Comparison of ENCODE assay signal across 12 mouse cellular contexts in genomic region chr5:134253806-134254205, GRCm38 (mm10). TPM values are rescaled to one million over a fixed set of nuclear protein-coding genes. Genes with fewer than 3 reads are reported as not detected.
DNase-seq lines count a peak whose midpoint lies in the region; ATAC-seq and TF ChIP-seq lines count a peak whose summit lies in the region.
"Had no signal": no experiment of that assay in that cellular context is flagged by ENCODE, and none has a peak within 500 bp of the region (broad histone marks: within the 10 kb centered on the region; RNA-seq: fewer than 3 reads in every experiment).

No protein-coding gene starts in this region.

- no peaks in the 10 kb centered on the region for H3K4me1 ChIP-seq in liver, postnatal 0 days (ENCODE audit: insufficient read depth)
- H3K4me1 ChIP-seq in liver, embryonic 12.5 days, result 0 out of 2 replicates have a peak, but pooled peaks cover 4% of the 10 kb centered on the region
- H3K4me1 ChIP-seq: midbrain, embryonic 12.5 days had no signal

- H3K27ac ChIP-seq in gastrocnemius, adult 2 months, result no peak overlapping the region
- H3K27ac ChIP-seq in liver, postnatal 0 days (ENCODE audit: low read depth), result no peak overlapping the region
- no peak overlapping the region for H3K27ac ChIP-seq in liver, embryonic 12.5 days
- H3K27ac ChIP-seq: midbrain, embryonic 12.5 days had no signal

- DNase-seq in gastrocnemius, adult 2 months, result no peak
- no peak for DNase-seq in gastrocnemius, postnatal 10 days
- DNase-seq in liver, postnatal 0 days, result no peak
- peak; percentile 78 for DNase-seq in CD4-positive, CD25-positive, alpha-beta regulatory T cell, adult 2 months (ENCODE audit: low read depth, low spot score)
- peak; percentile 65 for DNase-seq in naive thymus-derived CD4-positive, alpha-beta T cell, adult 2 months (ENCODE audit: low read depth)
- no peak for DNase-seq in cerebellum, adult 9-11 months
- DNase-seq: adrenal gland, postnatal 25 days; lung, postnatal 14 days had no signal

- TF ChIP-seq CTCF in gastrocnemius, adult 2 months (IDR thresholded peaks at IDR 0.05), result peak; percentile 18; the same call in 1 of the 2 replicates
- peak; percentile 52 for TF ChIP-seq CTCF in liver, postnatal 0 days (IDR thresholded peaks at IDR 0.05; ENCODE audit: low read depth)

- no peak for TF ChIP-seq EP300 in liver, postnatal 0 days (IDR thresholded peaks at IDR 0.05; ENCODE audit: low read depth)

- H3K9ac ChIP-seq in liver, postnatal 0 days (replicated peaks), result no peak overlapping the region
- H3K9ac ChIP-seq in liver, embryonic 12.5 days, result no peak overlapping the region
- H3K9ac ChIP-seq: midbrain, embryonic 12.5 days had no signal

- H3K27me3 ChIP-seq in liver, postnatal 0 days (ENCODE audit: insufficient read depth, low read length), result no peaks in the 10 kb centered on the region
- H3K27me3 ChIP-seq in liver, embryonic 12.5 days (replicated peaks), result no peaks in the 10 kb centered on the region
- H3K27me3 ChIP-seq: midbrain, embryonic 12.5 days had no signal

- H3K4me2 ChIP-seq in liver, postnatal 0 days (ENCODE audit: low read depth, low read length), result no peak overlapping the region
- no peak overlapping the region for H3K4me2 ChIP-seq in liver, embryonic 12.5 days
- H3K4me2 ChIP-seq: midbrain, embryonic 12.5 days had no signal

- H3K36me3 ChIP-seq in liver, postnatal 0 days (replicated peaks; ENCODE audit: insufficient read depth, low read length), result peaks cover 77% of the 10 kb centered on the region
- H3K36me3 ChIP-seq in liver, embryonic 12.5 days, result peaks cover 96% of the 10 kb centered on the region

- WGBS in liver, postnatal 0 days (ENCODE audit: insufficient replicate concordance), result 59% methylated on average over 3 of the region's 3 CpGs
- WGBS in liver, embryonic 12.5 days (ENCODE audit: insufficient replicate concordance), result 57% methylated on average over 3 of the region's 3 CpGs

- ATAC-seq in liver, postnatal 0 days, result no peak
- ATAC-seq in liver, embryonic 12.5 days, result no peak
- ATAC-seq in erythroblast, adult 5-6 weeks (replicated peaks; ENCODE audit: low FRiP score, poor library complexity, severe bottlenecking), result no peak
- ATAC-seq: inflammation-experienced regulatory T-cells, adult 6 months had no signal

- intact Hi-C loops in gastrocnemius, adult 2 months (cut with DNase I), result no loop called here

- H3K9me3 ChIP-seq in liver, postnatal 0 days (ENCODE audit: low read length), result no peaks in the 10 kb centered on the region
- H3K9me3 ChIP-seq in liver, embryonic 12.5 days (replicated peaks), result no peaks in the 10 kb centered on the region
- H3K9me3 ChIP-seq: midbrain, embryonic 12.5 days had no signal

- no peak overlapping the region for H3K4me3 ChIP-seq in gastrocnemius, adult 2 months
- no peak overlapping the region for H3K4me3 ChIP-seq in liver, postnatal 0 days (ENCODE audit: low read depth, low read length)
- H3K4me3 ChIP-seq in liver, embryonic 12.5 days, result no peak overlapping the region
- H3K4me3 ChIP-seq: midbrain, embryonic 12.5 days had no signal

RNA-seq across cellular contexts. Expression of gene Ncf1, which starts 24.4 kb away (rescaled TPM):
- 1 to 10 TPM; 1.0 to 3.8 TPM for total RNA-seq in gastrocnemius, adult 2 months (2021)
- 1 to 10 TPM; 3.4 to 4.7 TPM for total RNA-seq in gastrocnemius, postnatal 10 days (2021)
- 24.4 and 26.0 TPM in 2 replicates for polyA plus RNA-seq in liver, postnatal 0 days (2015; fragmentation: Nextera tagmentation; extraction: Ambion mirVana)
- 8.4 and 9.2 TPM in 2 replicates for polyA plus RNA-seq in liver, embryonic 12.5 days (2016; fragmentation: Nextera tagmentation; extraction: Ambion mirVana)
- 101 and 103 TPM in 2 replicates for total RNA-seq in erythroblast, adult 5-6 weeks (2015; ENCODE audit: low replicate concordance)
- 91.7 and 92.6 TPM in 2 replicates for total RNA-seq in erythroblast, adult 5-6 weeks (2017; ENCODE audit: low replicate concordance)

Comparison
In these comparisons a context has a peak if more than half of its experiments do, and no peak if none do; other contexts are left out.
1. DNase-seq: peak in CD4-positive, CD25-positive, alpha-beta regulatory T cell, adult 2 months (single experiment) and naive thymus-derived CD4-positive, alpha-beta T cell, adult 2 months (single experiment); none in gastrocnemius, adult 2 months (single experiment), gastrocnemius, postnatal 10 days (single experiment), liver, postnatal 0 days (single experiment) and cerebellum, adult 9-11 months (single experiment).
2. RNA of gene Ncf1, which starts 24.4 kb away (total RNA-seq): 91.7 to 103 TPM in erythroblast, adult 5-6 weeks; 3.4 to 4.7 TPM in gastrocnemius, postnatal 10 days and 1.0 to 3.8 TPM in gastrocnemius, adult 2 months; every median in the first group is over 10 times any median in the second.